Mouse (Mus musculus) lung, embryonic 16.5 days (tissue): ENCODE results near the gene Ampd1. TPM values are rescaled to one million over a fixed set of nuclear protein-coding genes. Genes with fewer than 3 reads are reported as not detected.

Experiments
- ATAC-seq: fragments of 200-750 bp; cut with Nextera tagmentation; 2 replicates; pipeline ENCODE4 v1.8.0; 2017; ENCODE audit warnings: low read depth, mild to moderate bottlenecking, moderate library complexity
- H3K27ac ChIP-seq: fragments of 300-500 bp; sonication (generic); 2 replicates; pipeline ENCODE4 v1.5.1; 2014; ENCODE audit warnings: mild to moderate bottlenecking, control low read depth, low read length
- H3K27me3 ChIP-seq: fragments of 300-500 bp; sonication (generic); 2 replicates; pipeline ENCODE4 v1.6.1; 2014; ENCODE audit warnings: low read depth, low read length, mixed read lengths; ENCODE audit not compliant: control insufficient read depth, insufficient read depth
- H3K36me3 ChIP-seq: fragments of 300-500 bp; sonication (generic); 2 replicates; pipeline ENCODE4 v1.6.1; 2014; ENCODE audit warnings: low read length; ENCODE audit not compliant: control insufficient read depth, insufficient read depth
- H3K4me1 ChIP-seq: fragments of 300-500 bp; sonication (generic); replicated peaks from 2 replicates; pipeline ENCODE4 v1.6.1; 2014; ENCODE audit warnings: low read length, mixed read lengths; ENCODE audit not compliant: control insufficient read depth, insufficient read depth
- H3K4me2 ChIP-seq: fragments of 300-500 bp; sonication (generic); 2 replicates; pipeline ENCODE4 v1.6.1; 2014; ENCODE audit warnings: low read depth, low read length, control low read depth
- H3K4me3 ChIP-seq: fragments of 300-500 bp; sonication (generic); 2 replicates; pipeline ENCODE4 v1.5.1; 2014; ENCODE audit warnings: mild to moderate bottlenecking, low read length, control low read depth
- H3K9ac ChIP-seq: fragments of 300-500 bp; sonication (generic); 2 replicates; pipeline ENCODE4 v1.6.1; 2014; ENCODE audit warnings: low read length, control low read depth
- H3K9me3 ChIP-seq: fragments of 300-500 bp; sonication (generic); 2 replicates; pipeline ENCODE4 v1.6.1; 2016; ENCODE audit warnings: low read length; ENCODE audit not compliant: control insufficient read depth
- WGBS: fragments of 180-500 bp; shearing (Covaris S2); extraction: QIAGEN DNeasy Blood & Tissue Kit; methylation state at CpG from one replicate; pipeline ENCODE4 v1.1.7; 2014; 5-methylcytosine and 5-hydroxymethylcytosine counted together
- polyA plus RNA-seq: library from polyadenylated mRNA; unstranded; fragments of >200 nt; fragmentation: Nextera tagmentation; extraction: Ambion mirVana; gene quantifications from 2 replicates; pipeline ENCODE4 v1.2.1, GENCODE M21; 2015

Gene Ampd1
- polyA plus RNA-seq, result 1.0 and 2.8 TPM in 2 replicates

DNA sequence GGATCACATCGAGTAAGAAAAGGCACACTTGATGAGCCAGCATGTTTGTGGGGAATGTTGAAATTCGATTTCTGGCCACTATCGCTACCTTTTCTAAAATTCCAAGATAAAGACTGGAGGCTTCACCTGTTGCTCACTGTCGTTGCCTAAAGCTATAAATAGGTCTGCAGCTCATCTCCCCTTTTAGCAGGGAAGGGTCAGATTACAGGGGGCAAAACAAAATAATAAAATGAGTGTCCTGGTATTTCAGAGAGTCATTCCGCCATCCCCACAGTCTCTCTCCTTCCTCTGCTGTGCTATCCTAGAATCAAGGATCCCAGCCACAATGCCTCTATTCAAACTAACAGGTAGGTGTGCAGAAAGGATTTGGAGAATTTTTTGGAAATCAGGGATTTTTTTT, at the start of gene Ampd1:
Gene Ampd1, plus strand, starts transcription at position 244 of the 400 bp plus-strand sequence.
- ATAC-seq, result no peak
- H3K27ac ChIP-seq, result no peak within 1 kb of the TSS
- no peak within 1 kb of the TSS for H3K9ac ChIP-seq
- H3K4me1 ChIP-seq, result no peaks in the 10 kb centered on the region
- H3K9me3 ChIP-seq, result no peaks in the 10 kb centered on the region
- H3K36me3 ChIP-seq, result peaks cover 6% of the 10 kb centered on the region
- H3K27me3 ChIP-seq, result no peaks in the 10 kb centered on the region
- H3K4me2 ChIP-seq, result no peak within 1 kb of the TSS
- WGBS, result 54% methylated on average over 5 of the region's 5 CpGs
- no peak within 1 kb of the TSS for H3K4me3 ChIP-seq

DNA sequence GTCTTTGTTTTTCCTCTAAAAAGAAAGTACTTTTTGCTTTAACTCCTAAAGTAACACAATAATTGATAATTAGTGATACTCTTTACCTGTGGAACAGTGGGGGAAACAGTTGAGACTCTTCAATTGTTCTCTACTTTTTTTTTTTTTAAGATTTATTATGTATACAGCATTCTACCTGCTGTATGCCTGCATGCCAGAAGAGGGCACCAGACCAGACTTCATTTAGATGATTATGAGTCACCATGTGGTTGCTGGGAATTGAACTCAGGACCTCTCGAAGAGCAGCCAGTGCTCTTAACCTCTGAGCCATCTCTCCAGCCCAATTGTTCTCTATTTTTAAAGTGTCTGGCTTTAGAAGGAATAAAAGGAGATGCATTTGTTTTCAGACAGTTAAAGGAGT, 47.6 kb upstream of the Ampd1 start:
- Histone ChIP-seq H3K36me3 (peaks cover 24% of the 10 kb centered on the region), H3K4me3 (no peak overlapping the region), H3K4me1 (peaks cover 4% of the 10 kb centered on the region), H3K9ac (no peak overlapping the region), H3K9me3 (no peaks in the 10 kb centered on the region), H3K27ac (no peak overlapping the region), H3K4me2 (no peak overlapping the region), H3K27me3 (no peaks in the 10 kb centered on the region)
- 85% methylated on average over 1 of the region's 1 CpGs for whole genome bisulfite sequencing
- ATAC-seq, result no peak

DNA sequence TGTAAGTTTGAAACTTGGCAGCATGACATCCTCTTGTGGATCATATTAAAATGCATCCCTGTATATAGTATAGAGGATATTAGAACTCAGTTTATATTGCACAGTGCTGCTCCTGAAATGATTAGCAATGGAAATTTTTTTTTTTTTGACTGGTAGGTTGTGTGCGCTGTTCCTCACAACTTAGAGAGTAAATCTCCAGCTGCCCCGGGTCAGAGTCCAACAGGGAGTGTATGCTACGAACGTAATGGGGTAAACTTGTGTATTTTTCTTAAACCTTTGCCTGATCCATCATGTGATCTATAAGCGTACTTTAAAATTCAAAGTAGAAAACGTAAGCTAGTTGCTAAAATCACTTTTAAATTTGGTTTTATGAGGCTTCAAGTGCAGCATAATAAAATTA, 33.5 kb upstream of the Ampd1 start:
- WGBS, result 89% methylated on average over 6 of the region's 6 CpGs
- Histone ChIP-seq H3K27me3 (no peaks in the 10 kb centered on the region), H3K4me2 (no peak overlapping the region), H3K36me3 (peaks cover 26% of the 10 kb centered on the region), H3K9me3 (no peaks in the 10 kb centered on the region), H3K27ac (no peak overlapping the region), H3K4me3 (no peak overlapping the region), H3K9ac (no peak overlapping the region), H3K4me1 (no peaks in the 10 kb centered on the region)
- ATAC-seq, result no peak

- H3K27me3 ChIP-seq, result no peaks in the 10 kb centered on the region
- ATAC-seq, result no peak
- peaks cover 29% of the 10 kb centered on the region for H3K36me3 ChIP-seq
- H3K4me2 ChIP-seq, result no peak overlapping the region
- H3K9me3 ChIP-seq, result no peaks in the 10 kb centered on the region
- no peak overlapping the region for H3K27ac ChIP-seq
- no peak overlapping the region for H3K4me3 ChIP-seq
- no peaks in the 10 kb centered on the region for H3K4me1 ChIP-seq
- 88% methylated on average over 1 of the region's 1 CpGs for WGBS
- H3K9ac ChIP-seq, result no peak overlapping the region
Measured at GRCm38 (mm10) chr3:103040861-103041379, 32.9 kb upstream of the Ampd1 start.

GRCm38 (mm10) chr3:103056016-103056595, 17.7 kb upstream of the Ampd1 start:
- H3K4me2 ChIP-seq, result no peak overlapping the region
- peaks cover 4% of the 10 kb centered on the region; the same call in 1 of the 2 replicates for H3K4me1 ChIP-seq
- H3K27ac ChIP-seq, result no peak overlapping the region
- no peaks in the 10 kb centered on the region for H3K9me3 ChIP-seq
- ATAC-seq, result no peak
- peaks cover 35% of the 10 kb centered on the region for H3K36me3 ChIP-seq
- H3K9ac ChIP-seq, result no peak overlapping the region
- H3K4me3 ChIP-seq, result no peak overlapping the region
- no peaks in the 10 kb centered on the region for H3K27me3 ChIP-seq
- 88% methylated on average over 5 of the region's 5 CpGs for WGBS

- WGBS, result 4% methylated on average over 10 of the region's 10 CpGs
- Histone ChIP-seq H3K4me3 (peak overlapping the region; percentile 75), H3K9ac (peak overlapping the region; percentile 84), H3K27ac (peak overlapping the region; percentile 73), H3K4me2 (peak overlapping the region; percentile 77), H3K27me3 (no peaks in the 10 kb centered on the region), H3K9me3 (no peaks in the 10 kb centered on the region), H3K36me3 (peaks cover 39% of the 10 kb centered on the region), H3K4me1 (peaks cover 4% of the 10 kb centered on the region; the same call in 1 of the 2 replicates)
- peak; percentile 51 for ATAC-seq
Measured at GRCm38 (mm10) chr3:103057752-103058151, 16.1 kb upstream of the Ampd1 start.

DNA sequence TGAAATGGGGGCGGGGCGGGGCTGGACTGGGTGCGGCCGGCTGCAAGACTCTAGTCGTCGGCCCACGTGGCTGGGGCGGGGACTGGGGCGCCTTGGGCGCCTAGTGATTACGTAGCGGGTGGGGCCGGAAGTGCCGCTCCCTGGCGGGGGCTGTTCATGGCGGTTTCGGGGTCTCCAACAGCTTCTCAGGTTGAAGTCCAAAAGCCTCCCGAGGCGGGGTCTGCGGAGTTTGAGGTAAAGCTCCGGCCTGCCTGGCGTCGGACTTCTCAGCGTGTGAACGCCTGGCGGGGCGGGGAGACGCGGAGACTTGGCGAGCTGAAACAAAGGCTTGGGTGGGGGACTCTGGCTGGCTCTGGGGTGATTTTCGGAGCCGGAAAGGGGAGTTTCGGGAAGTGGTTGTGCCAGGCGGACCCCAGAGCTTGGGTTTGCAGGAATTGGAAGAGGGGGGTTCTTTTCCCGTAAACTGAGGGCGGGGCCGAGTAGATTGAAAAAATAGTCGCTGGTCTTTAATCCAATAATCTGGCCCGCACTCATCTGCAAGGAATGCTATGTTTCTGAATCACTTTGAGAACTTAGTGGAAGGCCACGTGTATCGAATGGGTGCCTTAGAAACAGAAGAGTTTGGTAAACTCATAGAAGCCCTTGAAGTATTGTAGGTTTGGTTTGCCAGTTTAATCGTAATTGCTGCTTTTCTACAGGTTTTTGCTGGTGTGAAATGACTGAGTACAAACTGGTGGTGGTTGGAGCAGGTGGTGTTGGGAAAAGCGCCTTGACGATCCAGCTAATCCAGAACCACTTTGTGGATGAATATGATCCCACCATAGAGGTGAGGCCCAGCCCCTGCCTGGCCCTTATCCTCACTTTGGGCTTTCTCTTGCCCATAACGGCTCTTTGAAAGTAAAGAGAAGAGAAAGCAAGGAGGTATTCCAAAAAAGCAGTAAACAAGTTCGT, 15.3 kb upstream of the Ampd1 start, which contains the start of gene Nras:
Gene Nras, plus strand, starts transcription at position 79 of the 951 bp plus-strand sequence.
- Histone ChIP-seq H3K9me3 (no peaks in the 10 kb centered on the region), H3K4me3 (peak within 1 kb of the TSS; percentile 75), H3K4me2 (peak within 1 kb of the TSS; percentile 77), H3K36me3 (peaks cover 44% of the 10 kb centered on the region), H3K27ac (peak within 1 kb of the TSS; percentile 93), H3K27me3 (no peaks in the 10 kb centered on the region), H3K4me1 (peaks cover 4% of the 10 kb centered on the region; the same call in 1 of the 2 replicates), H3K9ac (peak within 1 kb of the TSS; percentile 84)
- 1% methylated on average over 46 of the region's 46 CpGs for WGBS
- ATAC-seq, result peak; percentile 100

DNA sequence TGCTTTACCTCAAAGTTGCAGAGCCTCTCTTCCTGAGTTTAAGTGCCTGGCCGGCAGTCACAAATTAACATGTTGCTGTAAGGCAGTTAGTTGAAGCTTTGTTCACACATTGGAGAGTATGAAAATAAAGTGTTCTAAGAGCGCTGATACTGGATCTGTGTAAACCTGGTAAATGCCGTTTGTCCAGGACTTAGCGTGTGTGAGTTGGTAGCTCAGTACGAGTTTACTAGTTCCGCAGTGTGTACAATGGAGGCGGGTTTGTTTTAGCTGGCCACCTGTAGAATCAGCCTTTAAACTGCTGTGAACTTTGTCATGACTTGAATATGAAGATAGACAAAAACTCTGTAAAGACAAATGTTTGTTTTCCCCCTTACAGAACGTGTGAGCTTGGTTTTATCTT, 6.9 kb upstream of the Ampd1 start:
- Histone ChIP-seq H3K9ac (no peak overlapping the region), H3K4me1 (no peaks in the 10 kb centered on the region), H3K27me3 (no peaks in the 10 kb centered on the region), H3K4me3 (no peak overlapping the region), H3K36me3 (peaks cover 55% of the 10 kb centered on the region), H3K27ac (no peak overlapping the region), H3K4me2 (no peak overlapping the region), H3K9me3 (no peaks in the 10 kb centered on the region)
- ATAC-seq, result no peak
- WGBS, result 80% methylated on average over 8 of the region's 8 CpGs

- no peak overlapping the region for H3K4me3 ChIP-seq
- no peak overlapping the region for H3K9ac ChIP-seq
- H3K36me3 ChIP-seq, result peaks cover 38% of the 10 kb centered on the region
- no peak for ATAC-seq
- no peaks in the 10 kb centered on the region for H3K9me3 ChIP-seq
- 88% methylated on average over 6 of the region's 6 CpGs for WGBS
- H3K4me1 ChIP-seq, result no peaks in the 10 kb centered on the region
- no peaks in the 10 kb centered on the region for H3K27me3 ChIP-seq
- H3K4me2 ChIP-seq, result no peak overlapping the region
- no peak overlapping the region for H3K27ac ChIP-seq
Measured at GRCm38 (mm10) chr3:103068971-103069370, 4.8 kb upstream of the Ampd1 start.
